Mouse (Mus musculus): ENCODE measurements around the gene Pdcd4. TPM values are rescaled to one million over a fixed set of nuclear protein-coding genes. Genes with fewer than 3 reads are reported as not detected.
"Not testable (repeated sequence)": the region's sequence is repeated elsewhere in the genome, so short reads cannot be mapped to it uniquely, and the experiment has no call there.

Pdcd4 gene
- total RNA-seq, 1 experiment from 2014 or later = 322 TPM

- ATAC-seq (replicated peaks; ENCODE audit: insufficient number of reproducible peaks, low FRiP score, low TSS enrichment, poor library complexity, severe bottlenecking) = no peak
Observed at GRCm38 (mm10) chr19:53894538-53895121, 2.6 kb downstream of the Pdcd4 start.

DNA sequence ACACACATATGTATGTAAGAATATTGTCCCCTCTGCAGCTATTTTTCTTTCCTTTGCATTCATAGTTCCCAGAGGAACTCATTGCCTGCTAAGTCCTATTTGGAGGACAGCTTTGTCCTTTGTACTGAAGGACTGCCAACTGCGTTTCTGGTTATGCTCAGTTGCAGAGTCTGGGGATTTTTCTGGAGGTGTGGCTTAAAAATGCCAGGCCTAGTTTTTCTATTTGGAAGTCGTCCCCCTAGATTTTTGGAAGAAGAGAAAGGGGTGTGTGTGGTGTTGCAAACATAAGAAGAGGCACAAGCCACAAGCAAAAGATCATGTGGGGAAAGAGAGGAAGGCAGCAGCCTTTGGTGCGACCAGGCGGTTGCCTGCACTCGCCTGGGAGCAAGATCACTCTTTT, 6.0 kb downstream of the Pdcd4 start:
- no peak for ATAC-seq (replicated peaks; ENCODE audit: insufficient number of reproducible peaks, low FRiP score, low TSS enrichment, poor library complexity, severe bottlenecking)

GRCm38 (mm10) chr19:53898498-53898897, 6.5 kb downstream of the Pdcd4 start:
- ATAC-seq (replicated peaks; ENCODE audit: insufficient number of reproducible peaks, low FRiP score, low TSS enrichment, poor library complexity, severe bottlenecking) = no peak

DNA sequence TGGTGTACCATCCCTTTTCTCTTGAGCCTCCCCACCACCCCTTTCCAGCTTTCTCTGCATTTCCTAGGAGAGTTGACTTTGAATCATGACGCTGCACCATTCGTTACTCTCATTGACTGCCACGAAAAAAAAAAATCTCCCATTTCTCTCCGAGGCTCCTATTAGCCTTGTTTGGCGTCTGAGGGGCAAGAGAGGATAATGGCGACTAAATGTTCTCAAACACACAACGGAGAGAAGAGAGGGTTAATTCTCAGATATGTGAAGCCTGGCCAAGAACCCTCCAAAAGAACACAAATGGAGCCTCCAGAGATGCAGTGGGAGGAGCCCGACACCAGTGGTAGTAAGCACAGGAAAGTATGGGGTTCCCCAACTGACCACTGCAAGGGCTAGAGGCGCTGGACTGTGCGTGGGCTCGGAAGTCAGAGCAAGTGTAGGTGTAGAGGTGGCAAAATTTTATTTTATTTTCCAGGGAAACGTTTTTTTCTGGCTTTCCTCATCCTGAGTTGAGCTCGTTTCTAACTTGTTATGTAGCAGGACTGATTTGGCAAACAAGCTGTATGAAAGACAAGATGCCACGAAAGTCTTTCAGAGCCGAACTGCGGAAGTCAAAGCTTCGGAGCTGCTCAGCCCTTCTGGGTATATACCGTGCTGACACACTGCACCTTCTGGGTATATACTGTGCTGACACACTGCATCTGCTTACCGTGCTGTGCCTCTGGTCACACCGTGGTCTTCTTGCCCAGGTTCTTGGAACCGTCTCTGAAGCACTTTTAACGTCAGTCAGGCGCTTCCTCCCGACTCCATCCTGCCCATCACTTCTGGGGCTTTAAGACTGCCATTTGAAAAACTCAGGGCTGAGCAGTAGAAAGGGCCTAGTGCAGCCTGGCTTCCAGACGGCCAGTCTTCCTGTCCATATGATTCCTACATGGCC, 7.2 kb downstream of the Pdcd4 start:
- ATAC-seq (replicated peaks; ENCODE audit: insufficient number of reproducible peaks, low FRiP score, low TSS enrichment, poor library complexity, severe bottlenecking) = no peak

DNA sequence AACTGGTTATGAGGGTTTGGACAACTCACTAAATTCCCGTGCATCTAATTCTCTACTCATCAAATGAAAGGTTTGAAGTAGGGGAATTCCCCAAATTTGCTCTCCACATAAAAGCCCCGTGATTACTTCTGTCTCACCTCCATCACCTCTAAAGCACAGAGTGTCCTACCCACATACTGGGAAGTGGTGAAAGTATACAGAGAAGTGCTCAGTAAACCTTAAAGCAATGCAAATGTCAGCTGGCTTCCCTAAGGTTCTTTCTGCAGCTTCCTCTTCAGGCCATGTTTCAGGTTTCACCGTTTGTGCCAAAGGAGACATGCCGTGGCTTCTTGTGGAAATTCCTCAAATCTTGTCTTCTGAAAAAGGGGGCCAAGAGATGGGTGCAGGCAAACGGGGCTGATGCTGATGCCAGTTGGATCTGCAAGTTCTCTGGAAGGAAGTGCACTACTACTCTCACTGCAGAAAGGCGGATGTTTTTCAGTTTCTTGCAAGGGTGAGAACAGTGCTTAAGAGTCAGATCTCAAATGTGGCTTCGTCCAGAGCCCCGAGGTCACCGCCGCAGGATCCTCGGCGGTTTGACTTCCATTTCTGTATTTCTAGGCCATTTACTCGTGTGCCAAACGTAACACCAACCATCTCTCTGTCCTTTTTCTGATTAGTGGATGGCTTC, 8.0 kb downstream of the Pdcd4 start:
- peak; percentile 54; the same call in 1 of the 2 replicates for ATAC-seq (replicated peaks; ENCODE audit: insufficient number of reproducible peaks, low FRiP score, low TSS enrichment, poor library complexity, severe bottlenecking)

DNA sequence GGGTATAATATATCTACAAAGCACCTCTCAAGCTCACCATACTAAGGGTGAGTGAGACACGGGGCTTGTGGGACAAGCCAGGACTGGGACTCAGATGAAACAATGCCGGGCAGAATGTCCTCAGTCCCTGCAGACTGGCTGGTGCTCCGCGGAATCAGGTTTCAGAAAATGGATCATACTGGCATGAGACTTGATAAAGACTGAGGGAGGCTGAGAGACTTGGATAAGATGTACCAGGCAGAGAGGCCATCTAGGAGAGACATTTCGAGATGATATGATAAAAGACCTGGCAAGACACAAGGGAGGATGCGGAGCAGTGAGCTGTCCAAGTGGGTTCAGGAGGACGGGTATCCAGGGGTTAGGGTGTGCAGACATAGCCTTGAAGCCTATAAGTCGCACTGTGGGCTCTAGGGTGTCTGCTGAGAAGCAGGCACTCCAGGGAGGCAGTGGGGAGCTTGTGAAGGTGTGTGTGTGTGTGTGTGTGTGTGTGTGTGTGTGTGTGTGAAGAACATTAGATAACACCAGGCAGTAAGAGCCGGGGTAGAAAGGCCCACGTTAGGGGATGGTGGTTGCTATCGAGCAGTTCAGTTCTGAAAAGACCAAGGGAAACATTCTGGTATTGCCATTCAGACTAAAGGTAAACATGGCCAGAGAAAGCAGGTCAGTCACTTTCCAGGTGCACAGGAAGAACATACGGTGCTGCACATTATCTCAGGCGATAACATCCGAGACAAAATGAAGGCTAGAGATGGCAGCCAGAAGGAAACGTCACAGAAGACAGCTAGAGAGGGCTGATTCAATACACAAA, 10.1 kb downstream of the Pdcd4 start:
- ATAC-seq (replicated peaks; ENCODE audit: insufficient number of reproducible peaks, low FRiP score, low TSS enrichment, poor library complexity, severe bottlenecking) = no peak

- ATAC-seq (replicated peaks; ENCODE audit: insufficient number of reproducible peaks, low FRiP score, low TSS enrichment, poor library complexity, severe bottlenecking) = peak; percentile 89
Observed at GRCm38 (mm10) chr19:53902739-53903487, 10.9 kb downstream of the Pdcd4 start.

GRCm38 (mm10) chr19:53903507-53904321, 11.7 kb downstream of the Pdcd4 start:
- ATAC-seq (replicated peaks; ENCODE audit: insufficient number of reproducible peaks, low FRiP score, low TSS enrichment, poor library complexity, severe bottlenecking) = no peak

DNA sequence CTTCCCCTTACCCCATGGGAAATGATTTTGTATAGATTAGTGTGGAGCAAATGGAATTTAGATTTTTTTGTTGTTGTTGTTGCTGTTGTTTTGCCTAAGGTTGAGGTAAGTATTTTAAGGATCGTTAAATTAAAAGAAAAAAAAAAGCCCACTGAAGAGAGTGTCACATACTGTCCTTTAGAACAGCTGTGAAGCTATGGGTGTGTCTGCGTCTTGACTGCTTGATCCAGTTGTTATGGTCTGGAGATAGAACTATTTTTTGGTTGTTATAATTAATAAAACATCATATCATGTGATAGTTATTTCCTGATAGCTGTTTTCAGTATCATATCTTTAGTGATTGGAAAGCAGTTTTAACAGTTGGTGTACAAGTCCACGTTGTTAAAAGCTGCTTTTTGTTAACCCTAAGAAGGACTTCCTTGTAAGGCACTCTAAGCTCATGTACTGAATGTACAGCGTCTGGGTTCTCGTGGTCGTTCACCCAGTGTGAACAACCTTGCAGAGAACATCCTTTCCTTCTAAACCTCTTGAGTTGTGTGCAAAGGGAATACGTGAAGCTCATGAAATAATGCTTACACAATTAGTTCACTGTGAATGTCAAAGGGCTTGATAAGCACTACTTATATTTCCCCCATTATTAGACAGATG, 12.9 kb downstream of the Pdcd4 start:
- ATAC-seq (replicated peaks; ENCODE audit: insufficient number of reproducible peaks, low FRiP score, low TSS enrichment, poor library complexity, severe bottlenecking) = no peak

DNA sequence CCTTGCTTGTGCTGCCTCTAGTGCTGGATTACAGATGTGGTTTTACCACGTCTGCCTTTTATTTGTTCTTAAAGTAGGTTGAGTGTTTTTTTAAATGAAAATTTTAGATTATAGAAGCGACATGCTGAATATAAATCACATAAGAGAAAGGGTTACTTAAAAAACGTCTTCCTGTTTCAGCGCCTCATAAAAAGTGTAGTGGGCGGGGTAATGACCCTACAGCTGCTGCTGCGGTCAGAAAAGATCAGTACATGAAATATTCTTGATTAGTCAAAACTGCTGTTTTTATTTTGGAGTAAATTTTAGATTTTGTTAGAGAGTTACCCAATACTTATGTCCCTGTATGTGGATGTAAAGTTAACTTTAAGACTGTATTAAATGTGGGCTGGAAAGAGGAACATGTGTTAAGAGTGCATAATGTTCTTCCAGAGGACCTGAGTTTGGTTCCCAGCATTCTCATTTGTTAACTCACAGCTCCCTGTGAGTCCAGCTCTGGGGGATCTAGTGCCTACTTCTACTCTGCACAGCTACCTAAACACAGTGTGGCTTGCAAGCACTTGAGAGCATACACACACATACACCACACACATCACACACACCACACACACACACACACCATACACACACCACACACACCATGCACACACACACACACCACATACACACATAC, 14.1 kb downstream of the Pdcd4 start:
- no peak for ATAC-seq (replicated peaks; ENCODE audit: insufficient number of reproducible peaks, low FRiP score, low TSS enrichment, poor library complexity, severe bottlenecking)

DNA sequence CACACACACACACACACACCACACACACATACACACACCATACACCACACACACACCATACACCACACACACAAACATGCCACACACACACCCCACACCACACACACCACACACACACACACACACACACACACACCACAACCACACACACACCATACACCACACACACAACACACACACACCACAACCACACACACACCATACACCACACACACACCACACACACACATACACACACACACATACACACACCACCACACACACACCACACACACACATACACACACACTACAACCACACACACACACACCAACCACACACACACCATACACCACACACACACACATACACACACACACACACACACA, 14.7 kb downstream of the Pdcd4 start:
- ATAC-seq (replicated peaks; ENCODE audit: insufficient number of reproducible peaks, low FRiP score, low TSS enrichment, poor library complexity, severe bottlenecking) = not testable (repeated sequence)

GRCm38 (mm10) chr19:53914950-53915349, 22.9 kb downstream of the Pdcd4 start:
- ATAC-seq (replicated peaks; ENCODE audit: insufficient number of reproducible peaks, low FRiP score, low TSS enrichment, poor library complexity, severe bottlenecking) = no peak

GRCm38 (mm10) chr19:53919541-53919940, 27.5 kb downstream of the Pdcd4 start:
- ATAC-seq (replicated peaks; ENCODE audit: insufficient number of reproducible peaks, low FRiP score, low TSS enrichment, poor library complexity, severe bottlenecking) = no peak

DNA sequence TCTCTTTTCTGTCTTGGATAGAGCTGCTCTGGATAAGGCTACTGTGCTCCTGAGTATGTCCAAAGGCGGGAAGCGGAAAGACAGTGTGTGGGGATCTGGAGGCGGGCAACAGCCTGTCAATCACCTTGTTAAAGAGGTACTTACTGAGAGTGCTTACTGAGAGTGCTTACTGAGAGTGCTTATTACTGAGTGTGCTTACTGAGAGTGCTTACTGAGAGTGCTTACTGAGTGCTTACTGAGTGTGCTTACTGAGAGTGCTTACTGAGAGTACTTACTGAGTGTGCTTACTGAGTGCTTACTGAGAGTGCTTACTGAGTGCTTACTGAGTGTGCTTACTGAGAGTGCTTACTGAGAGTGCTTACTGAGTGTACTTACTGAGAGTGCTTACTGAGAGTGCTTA, 30.0 kb downstream of the Pdcd4 start:
- not testable (repeated sequence) for ATAC-seq (replicated peaks; ENCODE audit: insufficient number of reproducible peaks, low FRiP score, low TSS enrichment, poor library complexity, severe bottlenecking)

- peak; percentile 50; the same call in 1 of the 2 replicates for ATAC-seq (replicated peaks; ENCODE audit: insufficient number of reproducible peaks, low FRiP score, low TSS enrichment, poor library complexity, severe bottlenecking)
Observed at GRCm38 (mm10) chr19:53925338-53925751, 33.3 kb downstream of the Pdcd4 start.

GRCm38 (mm10) chr19:53926705-53927104, 34.7 kb downstream of the Pdcd4 start:
- ATAC-seq (replicated peaks; ENCODE audit: insufficient number of reproducible peaks, low FRiP score, low TSS enrichment, poor library complexity, severe bottlenecking) = no peak

Data from monocyte, adult 5-6 weeks (primary cell).